33 mouse cellular contexts compared by ENCODE assay signal in the genomic region with DNA sequence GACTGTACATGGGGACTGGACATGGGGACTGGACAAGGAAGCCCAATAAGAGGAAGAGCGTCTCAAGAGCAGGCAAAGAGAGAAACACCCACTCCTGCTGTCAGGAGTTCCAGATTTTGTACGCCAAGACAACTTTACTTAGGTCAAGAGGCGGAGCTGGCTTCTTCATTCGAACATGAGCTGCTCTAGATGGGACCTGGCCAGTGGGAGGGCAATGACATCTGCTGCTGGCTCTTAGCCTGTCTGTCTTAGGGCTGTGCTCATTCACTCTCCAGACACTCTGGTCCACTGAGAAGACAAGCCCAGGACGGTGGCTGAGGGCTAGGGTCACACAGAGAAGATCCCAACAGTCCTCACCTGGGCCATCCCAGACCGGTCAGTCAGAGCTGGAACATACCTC. TPM values are rescaled to one million over a fixed set of nuclear protein-coding genes. Genes with fewer than 3 reads are reported as not detected.
A peak's percentile ranks its signal among the peaks of the same experiment; 100 is the strongest.
DNase-seq lines count a peak whose midpoint lies in the region; ATAC-seq and TF ChIP-seq lines count a peak whose summit lies in the region.
"Had no signal": no experiment of that assay in that cellular context is flagged by ENCODE, and none has a peak within 500 bp of the region (broad histone marks: within the 10 kb centered on the region; RNA-seq: fewer than 3 reads in every experiment).

No protein-coding gene starts in this region.

- intact Hi-C loops in gastrocnemius, adult 2 months (cut with DNase I) = no loop called here
- intact Hi-C loops in gastrocnemius, postnatal 36 days (cut with DNase I) = no loop called here

- H3K4me1 ChIP-seq in lung, postnatal 0 days (ENCODE audit: insufficient read depth, low read depth, low read length) = no peaks in the 10 kb centered on the region
- H3K4me1 ChIP-seq: intestine, embryonic 15.5 days; lung, embryonic 15.5 days; stomach, embryonic 15.5 days had no signal

- H3K27me3 ChIP-seq in lung, postnatal 0 days (replicated peaks; ENCODE audit: insufficient read depth, low read length) = no peaks in the 10 kb centered on the region
- H3K27me3 ChIP-seq: forebrain, embryonic 15.5 days; intestine, embryonic 15.5 days; limb, embryonic 12.5 days; liver, embryonic 13.5 days; lung, embryonic 15.5 days; midbrain, embryonic 15.5 days; stomach, embryonic 15.5 days had no signal

- WGBS in lung, postnatal 0 days = 64% methylated on average over 6 of the region's 6 CpGs

- H3K9ac ChIP-seq in lung, postnatal 0 days (replicated peaks; ENCODE audit: low read depth) = no peak overlapping the region
- H3K9ac ChIP-seq: forebrain, embryonic 15.5 days; intestine, embryonic 15.5 days; limb, embryonic 12.5 days; liver, embryonic 13.5 days; lung, embryonic 15.5 days; midbrain, embryonic 15.5 days; stomach, embryonic 15.5 days had no signal

- no peak for TF ChIP-seq EP300 in lung, postnatal 0 days (IDR thresholded peaks at IDR 0.05)

- no peak overlapping the region for H3K4me3 ChIP-seq in gastrocnemius, adult 2 months
- no peak overlapping the region for H3K4me3 ChIP-seq in lung, postnatal 0 days (ENCODE audit: low read depth, low read length)
- H3K4me3 ChIP-seq: forebrain, embryonic 15.5 days; intestine, embryonic 15.5 days; layer of hippocampus, adult 2 months; limb, embryonic 12.5 days; liver, embryonic 13.5 days; lung, embryonic 15.5 days; midbrain, embryonic 15.5 days; myocyte; stomach, embryonic 15.5 days had no signal

- H3K4me2 ChIP-seq in lung, postnatal 0 days (replicated peaks; ENCODE audit: low read depth, low read length) = no peak overlapping the region
- H3K4me2 ChIP-seq: forebrain, embryonic 15.5 days; heart, embryonic 11.5 days; intestine, embryonic 15.5 days; limb, embryonic 12.5 days; liver, embryonic 13.5 days; lung, embryonic 15.5 days; midbrain, embryonic 15.5 days; stomach, embryonic 15.5 days had no signal

- H3K9me3 ChIP-seq in lung, postnatal 0 days (ENCODE audit: low read length) = no peaks in the 10 kb centered on the region
- H3K9me3 ChIP-seq: forebrain, embryonic 15.5 days; intestine, embryonic 15.5 days; limb, embryonic 12.5 days; liver, embryonic 13.5 days; lung, embryonic 15.5 days; midbrain, embryonic 15.5 days; stomach, embryonic 15.5 days had no signal

- no peak for TF ChIP-seq CTCF in gastrocnemius, adult 2 months (IDR thresholded peaks at IDR 0.05)
- no peak for TF ChIP-seq CTCF in lung, postnatal 0 days (IDR thresholded peaks at IDR 0.05)

- ATAC-seq in lung, postnatal 0 days = peak; percentile 48; the same call in 1 of the 2 replicates
- no peak for ATAC-seq in erythroid progenitor cell, adult 5-6 weeks (replicated peaks; ENCODE audit: low FRiP score, poor library complexity, severe bottlenecking)
- ATAC-seq: forebrain, embryonic 15.5 days; hindbrain, embryonic 16.5 days; intestine, embryonic 15.5 days; midbrain, embryonic 15.5 days had no signal

- H3K36me3 ChIP-seq in lung, postnatal 0 days (ENCODE audit: insufficient read depth, low read length) = no peaks in the 10 kb centered on the region
- H3K36me3 ChIP-seq: intestine, embryonic 15.5 days; liver, embryonic 13.5 days; lung, embryonic 15.5 days; stomach, embryonic 15.5 days had no signal

- peak; percentile 77 for DNase-seq in gastrocnemius, adult 2 months
- no peak for DNase-seq in gastrocnemius, postnatal 4 days (ENCODE audit: low spot score in 2 of 2)
- DNase-seq in lung, postnatal 0 days (ENCODE audit: low spot score) = peak; percentile 43
- DNase-seq in lung, postnatal 14 days = no peak
- DNase-seq in brain, adult 2 months (ENCODE audit: low read depth, low spot score) = peak; percentile 51
- peak; percentile 27 to 41 for DNase-seq in gastrocnemius, postnatal 36 days
- DNase-seq: adrenal gland, postnatal 36 days; cerebellum, adult 11 months; cerebellum, postnatal 25 days; heart, adult 11 months; kidney, postnatal 10 days; layer of hippocampus, postnatal 36 days; liver, embryonic 13.5 days; right cerebral cortex, adult 18-20 months; right cerebral cortex, postnatal 4 days; thymus, postnatal 25 days had no signal

- H3K27ac ChIP-seq in gastrocnemius, adult 2 months = peak overlapping the region; percentile 78
- no peak overlapping the region for H3K27ac ChIP-seq in lung, postnatal 0 days (ENCODE audit: low read length)
- H3K27ac ChIP-seq: forebrain, embryonic 15.5 days; intestine, embryonic 15.5 days; layer of hippocampus, adult 2 months; limb, embryonic 12.5 days; liver, embryonic 13.5 days; lung, embryonic 15.5 days; midbrain, embryonic 15.5 days; stomach, embryonic 15.5 days had no signal

RNA-seq across cellular contexts. Expression of a gene that starts 9.6 kb away (rescaled TPM):
- total RNA-seq in gastrocnemius, adult 2 months (2021) = 10 to 100 TPM; 30.3 to 50.9 TPM
- 100 to 1,000 TPM; 107 to 114 TPM for total RNA-seq in gastrocnemius, postnatal 4 days (2021)
- polyA plus RNA-seq in lung, postnatal 0 days (2015; fragmentation: Nextera tagmentation; extraction: Ambion mirVana) = 31.6 and 33.2 TPM in 2 replicates
- 10 to 100 TPM; 42.7 to 53.9 TPM for total RNA-seq in gastrocnemius, postnatal 36 days (2021)
- 4.3 and 12.2 TPM in 2 replicates for total RNA-seq in erythroid progenitor cell, adult 5-6 weeks (2015; ENCODE audit: low replicate concordance)
- total RNA-seq in erythroid progenitor cell, adult 5-6 weeks (2017; ENCODE audit: low replicate concordance) = 12.9 and 15.0 TPM in 2 replicates

RNA-seq across cellular contexts. Expression of a gene that starts 36.2 kb away (rescaled TPM):
- total RNA-seq in gastrocnemius, adult 2 months (2021) = not detected
- not detected for total RNA-seq in gastrocnemius, postnatal 4 days (2021)
- polyA plus RNA-seq in lung, postnatal 0 days (2015; fragmentation: Nextera tagmentation; extraction: Ambion mirVana) = not detected in 2 replicates
- not detected for total RNA-seq in gastrocnemius, postnatal 36 days (2021)
- not detected in 2 replicates for total RNA-seq in erythroid progenitor cell, adult 5-6 weeks (2015; ENCODE audit: low replicate concordance)
- not detected in 2 replicates for total RNA-seq in erythroid progenitor cell, adult 5-6 weeks (2017; ENCODE audit: low replicate concordance)
- total RNA-seq: adrenal gland, adult 18-20 months; adrenal gland, postnatal 36 days; hematopoietic stem cell, adult 5-6 weeks; layer of hippocampus, adult 2 months; layer of hippocampus, postnatal 36 days; left cerebral cortex, postnatal 14 days; megakaryocyte-erythroid progenitor cell, adult 5-6 weeks had no signal
- polyA plus RNA-seq: heart, embryonic 11.5 days; heart, postnatal 0 days; hindbrain, embryonic 16.5 days; intestine, embryonic 15.5 days; limb, embryonic 12.5 days; liver, embryonic 13.5 days; lung, embryonic 15.5 days; midbrain, embryonic 15.5 days; neural tube, embryonic 14.5 days; stomach, embryonic 15.5 days had no signal

Comparison
In these comparisons a context has a peak if more than half of its experiments do, and no peak if none do; other contexts are left out.
1. DNase-seq: peak in gastrocnemius, adult 2 months (single experiment), lung, postnatal 0 days (single experiment), brain, adult 2 months (single experiment) and gastrocnemius, postnatal 36 days (2 of 2); none in gastrocnemius, postnatal 4 days (0 of 2) and lung, postnatal 14 days (single experiment).